Mouse (Mus musculus): ENCODE data around the gene Rpe. TPM values are rescaled to one million over a fixed set of nuclear protein-coding genes. Genes with fewer than 3 reads are reported as not detected.
A peak's percentile ranks its signal among the peaks of the same experiment; 100 is the strongest.
"Not testable (repeated sequence)": the region's sequence is repeated elsewhere in the genome, so short reads cannot be mapped to it uniquely, and the experiment has no call there.

Rpe gene
- total RNA-seq (2021): 10 to 100 TPM; 27.4 to 33.2 TPM
- long read RNA-seq, experiment 1, transcript Rpe-201 (6 exons, 2,692 nt): major isoform, 18 of 50 reads
- long read RNA-seq, experiment 1, partial matches to known transcripts: 4 of 50 reads
- long read RNA-seq, experiment 1, other reads (novel, unspliced or antisense): 22 of 50 reads
- long read RNA-seq, experiment 2, transcript Rpe-201 (6 exons, 2,692 nt): major isoform, 16 of 40 reads
- long read RNA-seq, experiment 2, partial matches to known transcripts: 5 of 40 reads
- long read RNA-seq, experiment 2, other reads (novel, unspliced or antisense): 16 of 40 reads

DNA sequence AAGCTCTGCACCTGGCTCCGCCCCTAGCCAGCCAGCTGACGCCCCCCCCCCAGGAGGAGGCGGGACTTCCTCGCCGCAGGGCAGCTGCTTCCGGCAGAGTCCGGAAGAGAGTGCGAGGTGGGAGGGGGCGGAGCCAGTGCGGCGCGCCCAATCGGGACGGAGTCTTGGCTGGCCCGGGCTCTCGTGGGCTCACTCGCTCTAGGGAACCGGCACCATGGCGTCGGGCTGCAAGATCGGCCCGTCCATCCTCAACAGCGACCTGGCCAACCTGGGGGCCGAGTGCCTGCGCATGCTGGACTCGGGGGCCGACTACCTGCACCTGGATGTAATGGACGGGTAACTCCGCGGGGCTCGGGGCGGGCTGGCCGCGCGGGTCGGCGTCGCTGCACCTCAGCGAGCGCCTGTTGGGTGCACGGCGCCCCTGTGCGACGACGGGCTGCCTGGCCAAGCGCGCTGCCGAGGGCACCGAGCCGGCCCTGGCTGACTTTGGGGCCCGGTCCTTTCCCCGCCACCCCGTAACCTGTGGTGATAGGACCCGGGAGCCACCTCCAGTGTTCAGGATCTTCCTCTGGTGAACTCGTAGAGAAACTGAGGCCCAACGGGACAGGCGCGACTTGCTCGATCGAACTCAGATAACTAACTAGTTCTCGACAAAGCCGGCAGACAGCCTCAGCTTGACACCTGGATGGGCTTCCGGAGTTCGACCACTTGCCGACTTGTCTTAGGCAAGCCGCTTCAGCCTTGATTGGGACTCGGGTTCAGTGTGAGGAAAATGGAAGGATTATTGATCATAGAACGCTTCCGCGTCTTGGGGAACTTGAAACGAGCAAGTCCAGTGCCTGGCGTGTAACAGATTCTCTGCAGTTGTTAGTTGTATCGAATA is at the start of gene Rpe:
Rpe (plus strand) TSS at position 139 of the 883 bp plus-strand sequence.
- peak; percentile 89 to 94 for DNase-seq (ENCODE audit: low spot score in 2 of 2)

DNA sequence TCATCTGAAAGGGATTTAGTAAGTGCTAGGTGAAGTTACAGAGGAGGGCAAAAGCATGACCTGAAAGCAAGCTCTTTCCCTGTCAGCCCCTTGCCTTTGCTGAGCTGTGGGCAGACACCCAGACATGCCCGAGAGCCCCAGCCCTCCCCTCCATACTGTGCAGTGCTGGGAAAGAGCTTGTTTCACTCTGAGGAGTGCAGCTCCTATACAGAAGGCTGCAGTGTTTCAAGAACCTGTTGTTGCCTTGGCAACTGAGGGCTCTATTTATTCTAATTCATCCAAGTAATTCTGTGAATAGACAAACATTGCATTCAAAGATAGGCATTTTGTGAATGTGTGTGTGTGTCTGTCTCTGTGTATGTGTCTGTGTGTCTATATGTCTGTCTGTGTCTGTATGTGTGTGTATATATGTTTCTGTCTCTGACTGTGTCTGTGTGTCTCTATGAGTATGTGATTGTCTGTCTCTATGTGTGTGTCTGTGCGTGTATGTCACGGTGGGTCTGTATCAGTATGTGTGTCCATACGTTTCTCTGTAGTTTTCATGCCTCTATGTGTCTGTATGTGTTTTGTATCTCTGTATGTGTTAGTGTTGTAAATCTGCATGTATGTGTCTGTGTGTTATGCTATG is 45.4 kb upstream of the Rpe start:
- DNase-seq (ENCODE audit: low spot score in 2 of 2): no peak

DNA sequence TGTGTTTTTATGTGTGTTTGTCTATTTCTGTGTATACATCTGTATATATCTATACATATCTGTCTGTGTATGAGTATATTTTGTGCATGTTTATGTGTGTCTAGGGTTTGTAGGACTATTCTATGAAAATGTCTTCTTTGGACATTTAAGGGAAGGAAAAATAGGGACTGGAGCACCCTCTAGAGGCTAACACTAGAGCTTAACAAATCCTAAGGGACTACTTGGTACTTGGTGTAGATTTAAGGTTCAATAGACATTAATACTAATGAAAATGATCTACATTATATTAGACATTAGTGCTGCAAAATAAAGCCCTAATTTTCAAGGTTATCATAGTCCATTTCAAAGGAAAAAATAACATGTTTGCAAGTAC is 44.9 kb upstream of the Rpe start:
- DNase-seq (ENCODE audit: low spot score in 2 of 2): no peak

DNA sequence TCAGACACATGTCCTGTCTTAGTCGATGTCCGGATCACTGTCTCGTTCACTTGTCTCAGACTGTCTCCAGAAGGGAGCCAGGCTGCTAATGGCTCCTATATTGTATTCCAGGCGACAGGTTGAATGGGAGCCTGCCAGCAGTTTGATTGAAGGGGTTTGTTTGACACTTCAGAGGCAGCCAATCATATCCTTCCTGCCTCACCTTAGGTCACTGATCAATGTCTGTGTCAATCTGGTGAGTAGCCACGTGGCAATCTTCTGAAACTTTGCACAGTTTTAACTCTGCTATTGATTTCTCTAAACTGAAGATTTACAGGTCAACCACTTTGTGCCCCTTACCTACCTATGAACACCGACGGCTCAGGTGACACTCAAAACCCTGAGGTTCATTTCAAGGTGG is 29.2 kb upstream of the Rpe start:
- DNase-seq (ENCODE audit: low spot score in 2 of 2): no peak

DNA sequence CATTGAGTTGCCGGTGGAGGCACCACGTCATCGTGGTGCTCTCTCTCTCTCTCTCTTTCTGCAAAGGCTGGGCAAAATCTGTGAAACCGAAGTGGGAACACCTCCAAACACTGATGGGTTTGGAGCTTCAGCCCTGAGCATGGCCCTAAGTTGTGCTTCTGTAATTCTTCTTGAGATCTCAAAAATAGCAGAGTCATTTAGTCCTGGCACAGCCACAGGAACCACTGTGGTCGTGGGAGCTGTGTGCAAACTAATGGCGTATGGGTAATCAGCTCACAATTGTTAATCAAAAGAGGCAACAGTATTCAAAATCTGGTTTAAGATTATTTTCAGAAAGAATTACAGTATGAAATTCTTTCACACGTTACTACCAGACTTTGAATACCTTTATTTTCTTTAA is 27.8 kb upstream of the Rpe start:
- no peak for DNase-seq (ENCODE audit: low spot score in 2 of 2)

DNA sequence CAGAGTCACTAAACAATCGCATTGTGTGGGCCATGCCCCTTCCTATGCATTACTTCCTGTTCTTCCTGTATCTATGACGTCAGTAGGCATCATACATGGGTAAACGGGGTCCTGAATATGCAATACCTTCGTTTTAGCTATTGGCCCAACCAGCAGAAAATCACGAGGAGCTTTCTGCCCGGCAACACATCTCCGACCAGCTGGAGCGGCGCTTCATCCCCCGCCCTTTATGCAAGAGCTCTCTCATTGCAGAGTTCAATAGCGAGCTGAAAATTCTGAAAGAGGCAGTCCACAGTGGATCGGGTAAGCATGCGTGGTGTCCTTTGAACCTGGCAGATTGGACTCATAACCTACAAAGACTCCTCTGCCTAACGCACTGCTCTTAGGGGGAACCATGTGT is 22.7 kb upstream of the Rpe start:
- no peak for DNase-seq (ENCODE audit: low spot score in 2 of 2)

DNA sequence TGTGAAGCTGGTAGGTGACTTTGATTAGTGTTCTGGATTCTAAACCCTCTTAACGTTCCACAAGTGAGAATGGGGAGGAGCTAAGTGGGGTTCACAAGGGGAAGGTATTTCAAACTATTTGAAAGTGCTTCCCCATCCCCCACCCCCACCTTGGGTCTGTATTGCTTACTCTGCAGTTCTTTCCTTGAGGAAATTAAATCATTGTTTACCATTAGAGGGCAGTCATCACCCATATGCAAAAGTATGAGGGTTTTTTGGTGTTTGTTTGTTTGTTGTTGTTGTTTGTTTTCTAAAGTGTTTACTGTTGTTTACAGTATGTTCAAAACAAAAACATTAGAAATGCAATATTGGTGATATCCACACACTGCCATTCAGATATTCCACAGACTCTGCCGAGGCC is 22.0 kb upstream of the Rpe start:
- DNase-seq (ENCODE audit: low spot score in 2 of 2): no peak

DNA sequence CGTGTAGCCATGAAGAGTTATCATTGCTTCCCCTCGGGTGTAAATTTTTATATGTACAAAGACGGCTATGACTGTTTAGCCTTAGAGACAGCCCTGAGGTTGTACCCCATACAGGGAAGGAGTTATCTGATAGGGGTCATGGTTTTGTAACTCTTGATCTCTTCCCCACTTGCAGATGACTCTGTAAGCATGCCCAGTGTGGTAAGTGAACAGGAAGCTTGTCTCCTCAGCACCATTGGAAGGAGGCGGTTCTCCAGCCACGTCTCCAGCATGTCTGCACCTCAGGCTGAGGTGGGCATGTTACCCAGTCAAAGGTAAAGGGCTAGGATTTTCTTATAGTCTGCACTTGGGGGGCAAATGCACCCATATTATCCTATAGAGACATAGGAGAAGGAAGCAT is 17.7 kb upstream of the Rpe start:
- DNase-seq (ENCODE audit: low spot score in 2 of 2): no peak

DNA sequence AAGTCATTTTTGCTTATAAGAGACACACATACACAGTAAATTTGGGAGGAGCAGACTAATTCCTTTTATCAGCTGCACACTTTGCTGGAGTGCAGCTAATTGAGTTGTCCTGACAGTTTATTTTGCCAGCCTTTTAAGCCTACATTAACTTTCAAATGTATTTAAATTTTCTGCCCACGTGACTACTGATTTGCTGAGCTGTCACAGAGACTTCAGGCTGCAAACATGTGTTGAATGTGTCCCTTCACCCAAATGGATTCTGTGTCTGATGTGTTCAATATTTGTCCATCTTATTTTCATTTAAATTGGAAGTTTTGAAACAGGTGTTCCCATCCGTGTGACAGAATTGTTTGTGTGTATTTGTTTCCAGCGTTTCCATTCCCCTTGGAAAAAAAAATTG is 8.9 kb upstream of the Rpe start:
- DNase-seq (ENCODE audit: low spot score in 2 of 2): no peak

DNA sequence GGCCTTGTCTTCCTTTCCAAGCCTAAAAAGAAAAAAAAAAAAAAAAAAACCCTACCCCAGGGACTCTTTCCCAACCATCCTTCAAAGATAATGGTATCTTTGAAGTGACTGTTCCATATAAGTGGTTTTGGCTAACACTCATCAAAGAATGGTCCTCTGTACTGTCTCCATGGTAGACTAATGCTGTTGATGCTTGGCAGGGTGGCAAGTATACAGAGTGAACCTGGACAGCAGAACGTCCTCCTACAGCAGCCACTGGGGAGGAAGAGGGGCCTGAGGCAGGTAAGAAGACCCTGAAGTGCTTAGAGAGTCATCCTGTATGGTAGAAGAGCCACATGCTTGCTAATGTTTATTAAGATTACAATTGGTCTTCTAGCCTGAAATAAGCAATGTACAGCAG is 8.3 kb upstream of the Rpe start:
- DNase-seq (ENCODE audit: low spot score in 2 of 2): no peak

DNA sequence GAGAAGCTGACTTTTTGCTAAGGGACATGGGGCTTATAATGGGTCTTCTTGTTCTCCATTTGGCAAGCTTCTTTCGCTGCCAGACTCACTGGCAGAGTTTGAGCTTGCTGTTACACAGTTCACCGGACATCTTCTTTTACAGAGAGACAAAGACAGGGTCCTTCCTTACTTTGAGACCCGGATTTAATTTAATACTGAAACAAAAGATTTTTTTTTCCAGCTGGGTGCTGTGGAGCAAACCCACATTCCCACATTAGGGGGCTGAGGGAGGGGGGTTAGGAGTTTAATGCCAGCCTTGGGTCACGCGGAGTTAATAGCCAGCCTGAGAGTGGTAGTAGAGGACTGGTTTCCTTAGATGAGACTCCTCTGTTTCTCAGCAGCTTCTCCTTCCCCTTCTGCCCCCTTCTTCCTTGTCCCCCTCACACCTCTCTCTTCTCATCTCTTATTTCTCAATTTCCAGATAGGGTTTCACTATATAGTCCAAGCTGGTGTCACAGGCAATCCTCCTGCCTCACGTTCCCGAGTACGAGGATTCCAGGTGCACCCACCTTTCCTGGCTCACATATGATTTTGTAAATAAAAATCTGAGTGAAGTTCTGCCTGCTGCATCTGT is 7.7 kb upstream of the Rpe start:
- no peak for DNase-seq (ENCODE audit: low spot score in 2 of 2)

DNA sequence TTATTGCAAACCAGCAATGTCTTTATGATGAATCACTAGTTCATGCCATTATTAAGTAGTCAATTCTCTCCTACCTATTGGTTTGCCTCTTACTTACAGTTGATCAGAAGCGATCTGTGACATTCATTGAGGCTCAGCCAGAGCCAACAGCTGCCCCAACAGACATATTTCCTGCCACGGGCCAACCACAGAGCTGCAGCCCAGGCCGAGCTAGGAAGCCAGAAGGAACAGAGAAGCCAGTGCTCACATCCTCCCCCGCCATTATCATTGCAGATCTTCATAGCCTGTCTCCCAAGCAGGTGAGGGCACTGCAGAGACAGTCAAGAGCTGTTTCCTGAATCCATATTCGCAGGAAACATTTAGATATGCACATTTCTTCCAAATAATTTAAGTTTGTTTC is 6.4 kb upstream of the Rpe start:
- DNase-seq (ENCODE audit: low spot score in 2 of 2): no peak

DNA sequence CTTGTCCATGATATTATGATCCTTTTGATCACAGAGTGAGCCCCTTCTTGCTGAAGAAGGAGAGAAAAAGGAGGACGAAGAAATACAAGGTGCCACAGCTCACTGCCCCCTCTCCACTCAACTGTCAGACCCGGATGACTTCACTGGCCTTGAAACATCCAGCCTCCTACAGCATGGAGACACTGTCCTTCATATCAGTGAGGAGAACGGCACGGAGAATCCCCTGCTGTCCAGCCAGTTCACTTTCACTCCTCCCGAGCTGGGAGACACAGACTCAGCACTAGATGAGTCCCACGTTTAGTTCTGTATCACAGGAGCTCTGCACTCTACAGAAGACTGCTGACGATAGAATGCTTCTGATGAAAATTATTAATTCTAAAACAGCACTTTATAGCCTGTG is 5.3 kb upstream of the Rpe start:
- DNase-seq (ENCODE audit: low spot score in 2 of 2): no peak

DNA sequence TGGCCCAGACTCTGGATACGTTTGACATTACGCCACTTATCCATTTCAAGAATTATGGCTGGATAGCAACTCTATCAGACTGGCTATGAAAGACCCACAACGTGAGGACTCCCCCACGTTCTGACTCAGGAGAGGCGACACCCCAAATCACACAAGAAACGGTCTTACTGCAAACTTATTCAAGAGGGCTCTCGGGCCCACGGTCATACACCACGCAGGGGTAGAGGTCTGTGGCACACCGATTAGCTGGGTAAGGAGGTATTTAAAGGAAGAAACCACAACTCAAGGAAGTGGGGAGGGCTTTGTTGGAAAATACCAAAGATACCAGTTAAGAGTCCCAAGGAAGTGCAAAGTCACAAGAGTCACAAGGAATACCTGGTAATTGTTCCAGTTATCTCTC is 1.0 kb upstream of the Rpe start:
- DNase-seq (ENCODE audit: low spot score in 2 of 2): not testable (repeated sequence)

DNA sequence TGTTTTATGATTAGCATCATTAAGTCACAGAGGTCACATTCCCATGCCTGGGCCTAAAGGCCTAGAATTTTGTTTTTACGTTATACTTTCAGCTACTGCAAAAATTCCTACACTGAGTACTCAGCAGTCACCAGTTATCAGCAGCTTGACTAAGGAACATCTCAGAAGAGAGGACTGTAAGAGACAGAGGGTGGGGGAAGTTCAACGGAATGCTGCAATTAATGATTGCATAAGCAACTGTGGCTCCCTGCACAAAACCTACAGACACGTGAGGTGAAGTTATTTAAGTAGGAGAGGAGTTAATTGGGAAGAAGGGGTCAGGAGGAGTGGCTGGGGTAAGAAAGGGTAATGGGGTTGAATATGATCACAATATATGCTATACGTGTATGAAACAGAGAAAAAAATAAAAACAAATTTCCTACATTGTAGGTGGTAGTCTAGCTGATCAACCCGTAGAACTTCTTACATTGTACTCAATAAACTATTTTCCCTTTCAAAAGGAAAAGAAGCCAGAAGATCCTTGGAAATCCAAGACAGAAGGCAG is 410 bp upstream of the Rpe start:
- DNase-seq (ENCODE audit: low spot score in 2 of 2): no peak

DNA sequence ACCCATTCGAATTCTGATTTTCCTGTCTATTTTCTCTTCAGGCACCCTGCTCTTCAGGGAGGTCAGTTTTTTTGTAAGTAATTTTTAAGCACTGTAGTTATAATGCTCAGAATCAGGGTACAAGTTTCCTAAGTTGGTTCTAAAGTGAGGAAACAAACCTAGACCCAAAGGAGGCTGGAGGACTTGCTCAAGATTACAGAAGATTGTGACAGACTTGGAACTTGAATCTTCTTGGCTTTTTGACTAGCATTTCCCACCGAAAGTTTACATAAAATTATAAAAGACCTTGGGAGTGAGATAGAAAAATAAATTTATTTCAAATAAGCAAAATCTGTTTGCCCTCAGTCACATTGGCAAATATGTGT is 927 bp downstream of the Rpe start:
- DNase-seq (ENCODE audit: low spot score in 2 of 2): no peak

DNA sequence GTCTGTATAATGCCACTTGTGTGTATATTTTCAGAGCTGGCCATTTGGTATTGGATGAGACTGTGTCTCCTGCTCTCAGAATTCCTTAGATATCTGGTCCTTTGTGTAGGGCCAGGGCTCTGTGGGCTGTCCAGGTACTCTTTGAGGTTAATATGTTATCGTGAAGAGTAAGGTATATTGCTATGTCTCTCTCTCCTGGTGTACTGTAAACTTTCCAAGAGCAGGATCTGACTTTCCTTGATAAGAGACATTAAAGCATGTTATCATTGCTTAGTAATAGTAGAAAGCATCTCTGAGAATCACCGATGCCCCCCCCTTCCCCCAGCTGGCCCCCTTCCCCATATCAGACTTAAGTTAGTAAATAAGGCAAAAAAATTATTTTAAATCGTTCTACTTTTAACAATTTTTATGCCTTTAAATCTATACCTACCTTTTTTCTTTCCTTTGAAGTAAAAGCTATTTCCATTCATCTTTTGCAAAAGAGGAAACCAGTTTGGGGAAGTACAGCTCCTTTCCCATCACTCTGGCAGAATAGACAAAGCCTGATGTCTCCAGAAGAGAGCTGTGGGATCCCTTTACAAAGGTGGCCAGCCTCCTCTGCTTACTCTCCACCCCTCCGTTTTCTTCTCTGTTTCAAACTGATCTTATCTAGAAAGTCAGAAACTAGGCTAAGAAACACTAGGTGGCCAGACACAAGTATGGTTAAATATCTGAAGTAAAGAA is 2.2 kb downstream of the Rpe start:
- no peak for DNase-seq (ENCODE audit: low spot score in 2 of 2)

DNA sequence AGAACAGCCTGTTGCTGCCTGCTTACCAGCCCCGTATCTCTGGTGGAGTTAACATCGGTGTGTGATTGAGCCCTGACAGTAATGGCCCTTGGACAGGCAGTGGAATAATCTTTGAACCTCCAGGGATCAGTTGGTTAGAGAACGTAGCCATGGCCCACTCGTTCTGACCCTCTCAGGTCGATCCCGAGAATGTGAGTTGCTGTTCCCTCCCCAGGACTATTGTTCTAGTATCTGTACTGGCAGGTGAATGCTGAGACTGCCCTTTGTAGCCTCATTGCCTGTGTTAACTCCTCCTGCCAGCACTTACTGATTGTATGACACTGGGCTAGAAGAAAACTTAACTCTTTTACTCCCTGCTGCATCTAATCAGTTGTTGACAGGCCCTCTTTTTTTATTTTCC is 3.9 kb downstream of the Rpe start:
- DNase-seq (ENCODE audit: low spot score in 2 of 2): no peak

DNA sequence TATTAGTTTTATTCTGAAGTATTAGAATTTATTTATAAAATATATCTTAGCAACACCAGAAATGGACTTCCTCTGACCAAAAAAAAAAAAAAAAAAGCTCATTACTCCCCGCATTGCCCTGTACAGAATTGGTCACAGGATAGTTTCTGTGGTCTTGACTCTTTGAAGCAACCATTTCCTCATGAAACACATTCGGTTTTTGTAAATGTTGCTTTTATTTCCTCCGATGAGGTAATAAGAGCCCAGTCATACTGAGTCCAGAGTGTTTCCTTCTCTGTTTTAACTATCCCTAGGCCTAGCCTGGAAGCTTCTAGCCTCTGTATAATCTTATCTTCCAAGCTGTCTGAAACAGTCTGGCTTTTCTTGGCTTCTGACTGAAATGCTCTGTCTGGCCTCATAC is 12.2 kb downstream of the Rpe start:
- no peak for DNase-seq (ENCODE audit: low spot score in 2 of 2)

DNA sequence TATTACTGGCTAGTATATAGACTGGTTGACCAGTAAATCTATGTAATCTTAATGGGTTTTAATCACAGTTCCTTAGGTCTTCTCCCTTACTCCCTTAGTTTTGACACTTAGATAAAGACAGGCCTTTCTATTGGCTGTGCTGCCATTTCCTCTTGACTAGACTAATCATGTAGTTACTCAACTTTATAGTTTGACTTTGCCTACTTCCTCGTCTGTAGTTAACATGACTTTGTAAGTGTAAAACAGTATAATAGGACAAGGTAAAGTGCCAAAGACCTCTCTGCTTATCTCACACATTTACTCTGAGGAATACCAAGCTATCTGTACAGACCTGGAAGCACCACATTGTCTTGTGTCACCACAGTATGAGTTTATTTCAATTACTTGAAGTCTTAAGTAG is 29.9 kb downstream of the Rpe start:
- DNase-seq (ENCODE audit: low spot score in 2 of 2): no peak

DNA sequence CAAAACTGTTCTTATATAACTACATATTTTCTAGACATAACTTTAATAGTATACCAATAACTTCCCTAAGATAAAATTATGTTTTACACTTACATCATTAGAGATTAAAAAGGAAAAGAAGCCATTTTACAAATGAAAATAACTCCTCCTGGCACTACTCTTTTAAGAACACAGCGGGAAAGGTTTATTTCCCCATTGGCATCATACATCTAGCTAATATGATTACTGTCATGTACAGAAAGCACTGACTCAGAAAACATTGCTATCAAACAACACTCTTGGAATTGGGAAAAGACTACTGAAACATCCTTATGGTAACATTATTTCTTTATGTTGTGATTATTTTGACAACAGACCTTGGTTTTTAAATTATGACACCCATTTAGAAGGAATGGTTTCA is 68.1 kb downstream of the Rpe start:
- no peak for DNase-seq (ENCODE audit: low spot score in 2 of 2)

Measured in left cerebral cortex, adult 18-20 months (tissue).